ENCODE assay signal across 11 mouse cellular contexts in genomic region chr13:81279351-81279736, GRCm38 (mm10).
A peak's percentile ranks its signal among the peaks of the same experiment; 100 is the strongest.
DNase-seq lines count a peak whose midpoint lies in the region.
"Had no signal": no experiment of that assay in that cellular context is flagged by ENCODE, and none has a peak within 500 bp of the region (broad histone marks: within the 10 kb centered on the region; RNA-seq: fewer than 3 reads in every experiment).

No protein-coding gene starts in this region.

- 20% methylated on average over 5 of the region's 5 CpGs for WGBS in large intestine, adult 2 months

- DNase-seq in kidney, postnatal 4 days = peak; percentile 10 to 12
- DNase-seq in kidney, adult 9 months = no peak
- peak; percentile 35 for DNase-seq in urinary bladder, postnatal 14 days (ENCODE audit: low spot score)
- DNase-seq in urinary bladder, postnatal 10 days (ENCODE audit: low spot score) = no peak
- peak; percentile 35 for DNase-seq in large intestine, adult 2 months (ENCODE audit: low read depth, low spot score)
- no peak for DNase-seq in gastrocnemius, adult 18-20 months (ENCODE audit: low spot score)
- DNase-seq in gastrocnemius, postnatal 10 days = no peak
- DNase-seq: adrenal gland, adult 8-10 months; cerebellum, adult 9-10 months; heart, postnatal 4 days; thymus, postnatal 4 days had no signal

Comparison
In these comparisons a context has a peak if more than half of its experiments do, and no peak if none do; other contexts are left out.
1. DNase-seq: peak in kidney, postnatal 4 days (2 of 2), urinary bladder, postnatal 14 days (single experiment) and large intestine, adult 2 months (single experiment); none in kidney, adult 9 months (single experiment), urinary bladder, postnatal 10 days (single experiment), gastrocnemius, adult 18-20 months (single experiment) and gastrocnemius, postnatal 10 days (single experiment).